Mouse (Mus musculus) MEL (cell line): ENCODE measurements around the gene Dlk1. TPM values are rescaled to one million over a fixed set of nuclear protein-coding genes. Genes with fewer than 3 reads are reported as not detected.

ENCODE experiments used
- DNase-seq: peaks from one replicate; pipeline ENCODE4 v3.0.0; 2011; ENCODE audit warnings: low read depth, low spot score
- H3K27ac ChIP-seq: 2 replicates; pipeline ENCODE4 v1.5.1; 2012; ENCODE audit warnings: low read depth, mild to moderate bottlenecking, control low read depth, low read length, moderate library complexity; ENCODE audit not compliant: control insufficient read depth
- H3K27me3 ChIP-seq, 2 experiments: fragments of 150-350 bp in 1 of 2; sonication (generic) in 1 of 2; 2 replicates each; pipeline ENCODE4 v1.6.1; 2012; ENCODE audit warnings: low read length in 2 of 2, mild to moderate bottlenecking in 2 of 2, improper control_type of control experiment in 1 of 2, moderate library complexity in 1 of 2; ENCODE audit not compliant: insufficient read depth in 2 of 2, control insufficient read depth in 1 of 2
- H3K36me3 ChIP-seq, 2 experiments: 2 replicates each; pipeline ENCODE4 v1.6.1; 2012 to 2014; ENCODE audit warnings: low read length in 2 of 2, improper control_type of control experiment in 1 of 2, inconsistent platforms in 1 of 2, mild to moderate bottlenecking in 1 of 2; ENCODE audit not compliant: insufficient read depth in 2 of 2, control insufficient read depth in 1 of 2
- H3K4me1 ChIP-seq, 2 experiments: fragments of 150-350 bp in 1 of 2; sonication (generic) in 1 of 2; 2 replicates each; pipeline ENCODE4 v1.6.1; 2012; ENCODE audit warnings: low read length in 2 of 2, improper control_type of control experiment in 1 of 2, mild to moderate bottlenecking in 1 of 2; ENCODE audit not compliant: insufficient read depth in 2 of 2, control insufficient read depth in 1 of 2
- H3K4me3 ChIP-seq, 2 experiments: fragments of 150-350 bp in 1 of 2; sonication (generic) in 1 of 2; 2 replicates each; pipeline ENCODE4 v1.5.1; 2012; ENCODE audit warnings: low read depth in 2 of 2, low read length in 2 of 2, mild to moderate bottlenecking in 2 of 2, moderate library complexity in 2 of 2, control low read depth in 1 of 2, improper control_type of control experiment in 1 of 2; ENCODE audit not compliant: control insufficient read depth in 1 of 2, insufficient read depth in 1 of 2
- H3K79me2 ChIP-seq: 2 replicates; pipeline ENCODE4 v1.6.1; 2012; ENCODE audit warnings: mild to moderate bottlenecking, low read length, moderate library complexity; ENCODE audit not compliant: control insufficient read depth, poor library complexity, insufficient read depth
- H3K9ac ChIP-seq: 2 replicates; pipeline ENCODE4 v1.6.1; 2012; ENCODE audit warnings: low read depth, mild to moderate bottlenecking, control low read depth, low read length, moderate library complexity; ENCODE audit not compliant: control insufficient read depth, poor library complexity, severe bottlenecking
- H3K9me3 ChIP-seq: fragments of 150-350 bp; sonication (generic); replicated peaks from 2 replicates; pipeline ENCODE4 v1.6.1; 2012; ENCODE audit warnings: mild to moderate bottlenecking, low read length, improper control_type of control experiment, moderate library complexity; ENCODE audit not compliant: insufficient read depth
- BHLHE40 ChIP-seq: IDR thresholded peaks from 2 replicates; pipeline ENCODE4 v1.6.1; 2012; ENCODE audit warnings: low read depth, mild to moderate bottlenecking, inconsistent platforms, low read length, improper control_type of control experiment, borderline replicate concordance
- CHD2 ChIP-seq: IDR thresholded peaks from 2 replicates; pipeline ENCODE4 v1.6.1; 2011; ENCODE audit warnings: low read length, improper control_type of control experiment
- E2F4 ChIP-seq: IDR thresholded peaks from 2 replicates; pipeline ENCODE4 v1.6.1; 2011; ENCODE audit warnings: low read depth, low read length, improper control_type of control experiment, borderline replicate concordance
- ELF1 ChIP-seq: IDR thresholded peaks from 2 replicates; pipeline ENCODE4 v1.6.1; 2014; ENCODE audit warnings: low read depth, mild to moderate bottlenecking, inconsistent platforms, low read length, improper control_type of control experiment, moderate library complexity
- ETS1 ChIP-seq: IDR thresholded peaks from 2 replicates; pipeline ENCODE4 v1.6.1; 2012; ENCODE audit warnings: low read depth, mild to moderate bottlenecking, inconsistent platforms, low read length, improper control_type of control experiment, moderate library complexity
- GABPA ChIP-seq: IDR thresholded peaks from 2 replicates; pipeline ENCODE4 v1.6.1; 2012; ENCODE audit warnings: low read depth, mild to moderate bottlenecking, inconsistent platforms, low read length, improper control_type of control experiment, moderate library complexity
- GATA1 ChIP-seq: IDR thresholded peaks from 2 replicates; pipeline ENCODE4 v1.6.1; 2011; ENCODE audit warnings: low read depth, low read length, improper control_type of control experiment
- HCFC1 ChIP-seq: IDR thresholded peaks from 2 replicates; pipeline ENCODE4 v1.6.1; 2012; ENCODE audit warnings: low read depth, mild to moderate bottlenecking, inconsistent platforms, low read length, improper control_type of control experiment, moderate library complexity
- JUND ChIP-seq: IDR thresholded peaks from 2 replicates; pipeline ENCODE4 v1.6.1; 2011; ENCODE audit warnings: low read depth, mild to moderate bottlenecking, improper control_type of control experiment, low read length
- MAX ChIP-seq: IDR thresholded peaks from 2 replicates; pipeline ENCODE4 v1.6.1; 2011; ENCODE audit warnings: low read length, improper control_type of control experiment
- MAZ ChIP-seq: IDR thresholded peaks from 2 replicates; pipeline ENCODE4 v1.6.1; 2012; ENCODE audit warnings: low read depth, mild to moderate bottlenecking, inconsistent platforms, low read length, improper control_type of control experiment
- MEF2A ChIP-seq: IDR thresholded peaks from 2 replicates; pipeline ENCODE4 v1.6.1; 2014; ENCODE audit warnings: low read depth, mild to moderate bottlenecking, inconsistent platforms, low read length, improper control_type of control experiment; ENCODE audit not compliant: poor library complexity, insufficient replicate concordance, severe bottlenecking; ENCODE audit errors: extremely low read depth
- MXI1 ChIP-seq: IDR thresholded peaks from 2 replicates; pipeline ENCODE4 v1.6.1; 2011; ENCODE audit warnings: mild to moderate bottlenecking, low read depth, low read length, improper control_type of control experiment
- MYC ChIP-seq: IDR thresholded peaks from 2 replicates; pipeline ENCODE4 v1.6.1; 2011; ENCODE audit warnings: low read depth, mild to moderate bottlenecking, low read length, improper control_type of control experiment, moderate library complexity
- NELFE ChIP-seq: IDR thresholded peaks from 2 replicates; pipeline ENCODE4 v1.6.1; 2011; ENCODE audit warnings: low read depth, low read length, improper control_type of control experiment
- NRF1 ChIP-seq: IDR thresholded peaks from 2 replicates; pipeline ENCODE4 v1.6.1; 2014; ENCODE audit warnings: low read depth, mild to moderate bottlenecking, inconsistent platforms, low read length, improper control_type of control experiment, moderate library complexity; ENCODE audit not compliant: poor library complexity, insufficient read depth, severe bottlenecking
- POLR2A ChIP-seq, 2 experiments: IDR thresholded peaks; 2 replicates each; pipeline ENCODE4 v1.6.1; 2011 to 2012; ENCODE audit warnings: low read length in 2 of 2, mild to moderate bottlenecking in 2 of 2, control low read depth in 1 of 2, improper control_type of control experiment in 1 of 2, low read depth in 1 of 2, moderate library complexity in 1 of 2; ENCODE audit not compliant: control insufficient read depth in 1 of 2, insufficient read depth in 1 of 2, poor library complexity in 1 of 2
- SMC3 ChIP-seq: IDR thresholded peaks from 2 replicates; pipeline ENCODE4 v1.6.1; 2011; ENCODE audit warnings: low read depth, low read length, improper control_type of control experiment
- TBP ChIP-seq: IDR thresholded peaks from 2 replicates; pipeline ENCODE4 v1.8.0; 2011; ENCODE audit warnings: low read depth, low read length, improper control_type of control experiment
- USF2 ChIP-seq, 2 experiments: IDR thresholded peaks; 2 replicates each; pipeline ENCODE4 v1.6.1; 2011 to 2012; ENCODE audit warnings: improper control_type of control experiment in 2 of 2, low read length in 2 of 2, borderline replicate concordance in 1 of 2, inconsistent platforms in 1 of 2, low read depth in 1 of 2, mild to moderate bottlenecking in 1 of 2; ENCODE audit not compliant: insufficient read depth in 1 of 2
- ZC3H11A ChIP-seq: IDR thresholded peaks from 2 replicates; pipeline ENCODE4 v1.6.1; 2012; ENCODE audit warnings: low read depth, mild to moderate bottlenecking, inconsistent platforms, low read length, improper control_type of control experiment
- ZKSCAN1 ChIP-seq: IDR thresholded peaks from 2 replicates; pipeline ENCODE4 v1.6.1; 2012; ENCODE audit warnings: low read depth, mild to moderate bottlenecking, inconsistent platforms, low read length, improper control_type of control experiment, moderate library complexity
- ZMIZ1 ChIP-seq: IDR thresholded peaks from 2 replicates; pipeline ENCODE4 v1.6.1; 2012; ENCODE audit warnings: low read depth, mild to moderate bottlenecking, inconsistent platforms, low read length, improper control_type of control experiment, moderate library complexity
- ZNF384 ChIP-seq: IDR thresholded peaks from 2 replicates; pipeline ENCODE4 v1.6.1; 2012; ENCODE audit warnings: low read depth, mild to moderate bottlenecking, inconsistent platforms, low read length, improper control_type of control experiment
- polyA plus RNA-seq, 2 experiments: library from polyadenylated mRNA; stranded (reverse) in 1 of 2; unstranded in 1 of 2; fragments of >175 nt in 1 of 2; fragments of >200 nt in 1 of 2; gene quantifications; 2 replicates each; pipeline versions ENCODE4 v1.2.1 to v1.2.4; 2012; ENCODE audit warnings: low replicate concordance in 2 of 2, low read depth in 1 of 2; ENCODE audit not compliant: insufficient read length in 2 of 2, insufficient read depth in 1 of 2, missing spikeins in 1 of 2
- total RNA-seq: library from RNA; depleted of rRNA; stranded (reverse); fragments of 300-350 nt; gene quantifications from 2 replicates; pipeline ENCODE4 v1.2.3, GENCODE M21; 2012

Gene Dlk1
- total and polyA plus RNA-seq, 3 experiments, result not detected

DNA sequence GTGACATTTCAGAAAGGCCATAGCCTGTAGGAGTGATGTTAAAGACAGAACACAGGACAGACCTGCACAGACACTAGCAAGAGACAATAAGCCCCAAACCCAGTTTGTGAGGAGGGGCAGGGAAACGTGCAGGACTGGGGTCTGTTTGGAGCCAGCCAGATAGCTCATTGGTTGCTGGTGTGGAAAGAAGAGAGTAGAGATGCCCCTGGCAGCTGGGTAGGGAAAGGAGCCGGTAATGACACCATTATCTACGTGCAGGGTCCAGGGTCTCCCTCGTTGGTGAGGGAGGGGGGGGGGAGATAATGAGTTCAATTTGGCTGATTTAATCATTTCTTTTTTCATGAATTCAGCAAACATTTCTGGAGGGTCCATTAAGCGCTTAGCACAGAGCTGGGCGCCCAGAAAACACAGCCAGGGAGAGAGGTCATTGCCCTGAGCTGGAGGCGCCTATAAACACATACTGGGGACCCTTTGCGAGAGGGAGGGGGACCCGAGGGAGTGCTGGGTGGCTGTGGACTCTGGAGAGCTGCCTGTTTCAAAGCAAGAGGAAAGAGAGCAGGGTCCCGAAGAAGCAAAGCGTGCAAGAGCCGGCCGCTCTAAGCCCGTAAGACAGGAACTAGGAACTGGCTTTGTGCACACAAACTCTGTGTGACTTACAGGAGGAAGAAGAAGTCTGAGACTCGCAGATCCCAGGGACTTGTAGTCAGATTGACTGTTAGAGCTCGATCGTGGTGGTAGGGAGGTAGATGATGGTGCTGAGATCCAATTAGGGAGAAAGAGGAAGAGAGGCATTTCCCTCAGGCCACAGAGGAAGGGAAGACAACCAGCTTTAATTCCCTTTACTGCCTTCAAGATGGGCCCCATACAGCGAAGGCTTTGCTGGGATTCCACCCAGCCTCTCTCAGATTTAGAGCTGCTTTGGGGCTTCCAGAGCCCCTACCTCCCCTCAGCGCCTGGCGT lies 56.2 kb downstream of the Dlk1 start:
- H3K4me1 ChIP-seq, result no peaks in the 10 kb centered on the region
- no peaks in the 10 kb centered on the region for H3K36me3 ChIP-seq
- H3K9ac ChIP-seq, result no peak overlapping the region
- H3K27ac ChIP-seq, result no peak overlapping the region
- H3K4me3 ChIP-seq, result no peak overlapping the region
- no peaks in the 10 kb centered on the region for H3K9me3 ChIP-seq
- H3K27me3 ChIP-seq, result no peaks in the 10 kb centered on the region
- no peak for TF ChIP-seq MAX
- TF ChIP-seq JUND, result no peak
- no peak for TF ChIP-seq E2F4
- TF ChIP-seq MAZ, result no peak
- TF ChIP-seq USF2 (IDR thresholded peaks at IDR 0.05; ENCODE audit: borderline replicate concordance in 1 of 2, insufficient read depth in 1 of 2, low read depth in 1 of 2, low read length in 2 of 2), result no peak
- no peak for TF ChIP-seq BHLHE40
- no peak for TF ChIP-seq NELFE
- no peak for TF ChIP-seq ZKSCAN1
- no peak for TF ChIP-seq ZNF384
- TF ChIP-seq, all 39 proteins: peak for 0
- DNase-seq, result no peak
- no peaks in the 10 kb centered on the region for H3K79me2 ChIP-seq

DNA sequence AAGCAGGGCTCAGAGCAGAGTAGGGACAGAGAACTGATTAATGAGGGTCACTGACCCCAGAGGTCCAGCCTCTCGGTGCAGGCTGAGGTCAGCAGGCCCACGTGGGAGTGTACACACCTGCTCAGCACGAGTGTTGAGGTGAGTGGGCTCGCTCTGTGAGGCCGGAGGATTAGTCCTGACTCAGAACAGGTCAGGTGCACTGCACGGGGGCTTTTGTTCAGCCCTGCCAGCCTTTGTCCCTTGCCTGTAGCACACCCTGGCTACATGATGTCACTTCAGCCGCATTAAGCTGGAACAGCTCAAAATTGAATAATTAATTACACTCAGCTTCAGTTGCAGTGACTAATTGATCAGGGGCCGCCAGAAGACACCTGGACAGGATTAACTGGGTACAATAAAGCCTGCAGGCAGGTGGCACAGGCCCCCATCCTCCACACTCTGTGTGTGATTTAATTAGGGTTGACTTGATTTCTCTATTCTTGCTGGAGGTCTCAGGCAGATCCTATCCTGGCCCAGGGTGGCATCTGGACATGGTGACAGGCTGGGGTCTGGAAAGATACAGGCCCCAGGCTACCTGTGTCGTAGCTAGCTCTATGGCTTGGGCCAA lies 57.0 kb downstream of the Dlk1 start:
- no peak for DNase-seq
- TF ChIP-seq ZC3H11A (no peak), HCFC1 (no peak), POLR2A (IDR thresholded peaks at IDR 0.05; ENCODE audit: control insufficient read depth in 1 of 2, insufficient read depth in 1 of 2, low read depth in 1 of 2, low read length in 2 of 2, poor library complexity in 1 of 2) (no peak), NRF1 (no peak), GATA1 (no peak), ELF1 (no peak), TBP (no peak), CHD2 (no peak), SMC3 (no peak), MXI1 (no peak), ZNF384 (no peak), ZMIZ1 (no peak), GABPA (no peak), MEF2A (no peak), ETS1 (no peak), MAX (no peak), MYC (no peak), USF2 (IDR thresholded peaks at IDR 0.05; ENCODE audit: borderline replicate concordance in 1 of 2, insufficient read depth in 1 of 2, low read depth in 1 of 2, low read length in 2 of 2) (no peak)
- Histone ChIP-seq H3K9me3 (no peaks in the 10 kb centered on the region), H3K9ac (no peak overlapping the region), H3K27ac (no peak overlapping the region), H3K4me3 (no peak overlapping the region), H3K79me2 (no peaks in the 10 kb centered on the region), H3K27me3 (no peaks in the 10 kb centered on the region), H3K4me1 (no peaks in the 10 kb centered on the region), H3K36me3 (no peaks in the 10 kb centered on the region)
